Comparison of ENCODE assay signal across 15 mouse cellular contexts in genomic region chr6:65862836-65863235, GRCm38 (mm10).
"Had no signal": no experiment of that assay in that cellular context is flagged by ENCODE, and none has a peak within 500 bp of the region (broad histone marks: within the 10 kb centered on the region; RNA-seq: fewer than 3 reads in every experiment).

No protein-coding gene starts in this region.

- H3K4me1 ChIP-seq: limb, embryonic 15.5 days; liver, embryonic 12.5 days; neural tube, embryonic 15.5 days had no signal

- H3K9ac ChIP-seq: limb, embryonic 15.5 days; liver, embryonic 12.5 days; lung, embryonic 14.5 days; neural tube, embryonic 15.5 days had no signal

- ATAC-seq: liver, embryonic 12.5 days had no signal

- H3K36me3 ChIP-seq: neural tube, embryonic 15.5 days had no signal

- H3K27me3 ChIP-seq: limb, embryonic 15.5 days; liver, embryonic 12.5 days; neural tube, embryonic 15.5 days had no signal

- H3K4me2 ChIP-seq: limb, embryonic 15.5 days; liver, embryonic 12.5 days; lung, embryonic 14.5 days; neural tube, embryonic 15.5 days had no signal

- H3K9me3 ChIP-seq: limb, embryonic 15.5 days; liver, embryonic 12.5 days; midbrain, embryonic 10.5 days; neural tube, embryonic 15.5 days had no signal

- H3K4me3 ChIP-seq: limb, embryonic 15.5 days; liver, embryonic 12.5 days; midbrain, embryonic 10.5 days; myocyte; neural tube, embryonic 15.5 days had no signal

- H3K27ac ChIP-seq: limb, embryonic 15.5 days; liver, embryonic 12.5 days; midbrain, embryonic 10.5 days; neural tube, embryonic 15.5 days had no signal

- DNase-seq: kidney, adult 8-10 months; kidney, postnatal 36 days; lung, embryonic 14.5 days; lung, postnatal 10 days; lung, postnatal 4 days; midbrain, embryonic 14.5 days; right cerebral cortex, postnatal 4 days; spleen, adult 18-20 months; thymus, adult 18-20 months; thymus, postnatal 14 days had no signal
